Mouse (Mus musculus): ENCODE results near the gene Cad.

DNA sequence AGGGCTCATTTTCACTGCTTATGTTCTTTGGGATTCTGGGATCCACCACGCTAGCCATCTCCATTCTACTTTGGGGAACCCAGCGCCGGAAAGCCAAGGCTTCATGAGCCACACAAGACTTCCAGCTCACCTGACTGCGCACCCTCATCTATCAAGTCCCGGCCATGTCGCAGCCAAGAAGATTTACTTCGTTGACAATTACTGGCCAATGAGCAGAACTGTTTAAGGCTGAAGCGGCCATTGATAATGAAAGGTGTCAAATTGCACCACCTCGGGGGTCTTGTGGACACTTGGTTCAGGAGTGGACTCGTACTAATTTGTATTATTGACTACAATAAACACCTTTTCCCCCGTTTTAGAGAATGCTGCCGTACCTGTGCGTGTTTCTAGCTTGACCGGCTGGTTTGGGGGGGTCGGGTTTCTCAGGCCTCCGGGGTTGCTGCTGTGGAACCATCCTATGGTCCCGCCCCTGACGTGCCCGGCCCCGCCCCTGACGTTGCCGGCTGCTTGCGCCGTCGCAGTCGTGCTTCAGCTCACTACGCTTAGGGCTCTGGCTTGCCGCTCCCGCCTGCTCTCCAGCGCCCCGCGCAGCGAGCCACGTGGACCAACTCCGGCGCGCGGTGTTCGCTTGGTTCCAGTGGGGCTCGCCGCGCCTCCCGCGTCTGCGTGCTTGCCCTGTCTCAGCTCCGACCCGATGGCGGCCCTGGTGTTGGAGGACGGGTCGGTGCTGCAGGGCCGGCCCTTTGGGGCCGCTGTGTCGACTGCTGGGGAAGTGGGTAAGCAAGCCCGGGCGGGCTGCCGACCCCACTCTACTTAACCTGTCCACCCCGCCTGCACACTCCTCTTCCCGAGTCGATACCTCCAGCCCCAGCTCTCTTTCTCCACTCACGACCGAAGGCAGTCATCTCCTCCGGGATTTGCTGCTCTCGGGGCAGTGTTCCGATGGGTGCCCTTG, at the start of gene Cad:
- no peak for TF ChIP-seq CTCF (conservative IDR thresholded peaks at IDR 0.05; ENCODE audit: low read length)
- no peak for TF ChIP-seq POU5F1 (IDR thresholded peaks at IDR 0.05; ENCODE audit: borderline replicate concordance, low read length)
- no peak for TF ChIP-seq NANOG (IDR thresholded peaks at IDR 0.05; ENCODE audit: borderline replicate concordance, low read length)

All from E14TG2a.4 (cell line).